Mouse (Mus musculus) midbrain, embryonic 14.5 days (tissue): ENCODE data around the gene Dnttip2. TPM values are rescaled to one million over a fixed set of nuclear protein-coding genes. Genes with fewer than 3 reads are reported as not detected.

ENCODE experiments used
- ATAC-seq: fragments of 200-750 bp; cut with Nextera tagmentation; 2 replicates; pipeline ENCODE4 v1.8.0; 2017; ENCODE audit warnings: moderate number of reproducible peaks, moderate library complexity; ENCODE audit not compliant: low FRiP score, low TSS enrichment
- DNase-seq: peaks from one replicate; pipeline ENCODE4 v3.0.0-alpha.2; 2015
- H3K27ac ChIP-seq: fragments of 300-500 bp; sonication (generic); replicated peaks from 2 replicates; pipeline ENCODE4 v1.5.1; 2014; ENCODE audit warnings: mild to moderate bottlenecking, low read depth, low read length, moderate library complexity
- H3K27me3 ChIP-seq: fragments of 300-500 bp; sonication (generic); 2 replicates; pipeline ENCODE4 v1.6.1; 2014; ENCODE audit warnings: low read length, control low read depth, mixed read lengths; ENCODE audit not compliant: control insufficient read depth, insufficient read depth
- H3K36me3 ChIP-seq: fragments of 300-500 bp; sonication (generic); 2 replicates; pipeline ENCODE4 v1.6.1; 2014; ENCODE audit warnings: low read length, control low read depth; ENCODE audit not compliant: control insufficient read depth, insufficient read depth
- H3K4me1 ChIP-seq: fragments of 300-500 bp; sonication (generic); 2 replicates; pipeline ENCODE4 v1.6.1; 2014; ENCODE audit warnings: mild to moderate bottlenecking, antibody characterized with exemption, low read length, control low read depth; ENCODE audit not compliant: control insufficient read depth, insufficient read depth
- H3K4me2 ChIP-seq: fragments of 300-500 bp; sonication (generic); 2 replicates; pipeline ENCODE4 v1.6.1; 2014; ENCODE audit warnings: mild to moderate bottlenecking, low read length, moderate library complexity
- H3K4me3 ChIP-seq: fragments of 300-500 bp; sonication (generic); replicated peaks from 2 replicates; pipeline ENCODE4 v1.5.1; 2014; ENCODE audit warnings: low read depth, low read length
- H3K9ac ChIP-seq: fragments of 300-500 bp; sonication (generic); replicated peaks from 2 replicates; pipeline ENCODE4 v1.6.1; 2014; ENCODE audit warnings: mild to moderate bottlenecking, low read length, moderate library complexity
- H3K9me3 ChIP-seq: fragments of 300-500 bp; sonication (generic); 2 replicates; pipeline ENCODE4 v1.6.1; 2016; ENCODE audit warnings: low read length, control low read depth, mixed read lengths; ENCODE audit not compliant: control insufficient read depth
- WGBS: fragments of 180-500 bp; shearing (Covaris S2); extraction: QIAGEN DNeasy Blood & Tissue Kit; methylation state at CpG from one replicate; pipeline ENCODE4 v1.1.7; 2014; 5-methylcytosine and 5-hydroxymethylcytosine counted together
- polyA plus RNA-seq: library from polyadenylated mRNA; unstranded; fragments of >200 nt; fragmentation: Nextera tagmentation; extraction: Ambion mirVana; gene quantifications from 2 replicates; pipeline ENCODE4 v1.2.1, GENCODE M21; 2014

The Dnttip2 gene
- polyA plus RNA-seq, 1 experiment from 2014 or later: 57.6 TPM

DNA sequence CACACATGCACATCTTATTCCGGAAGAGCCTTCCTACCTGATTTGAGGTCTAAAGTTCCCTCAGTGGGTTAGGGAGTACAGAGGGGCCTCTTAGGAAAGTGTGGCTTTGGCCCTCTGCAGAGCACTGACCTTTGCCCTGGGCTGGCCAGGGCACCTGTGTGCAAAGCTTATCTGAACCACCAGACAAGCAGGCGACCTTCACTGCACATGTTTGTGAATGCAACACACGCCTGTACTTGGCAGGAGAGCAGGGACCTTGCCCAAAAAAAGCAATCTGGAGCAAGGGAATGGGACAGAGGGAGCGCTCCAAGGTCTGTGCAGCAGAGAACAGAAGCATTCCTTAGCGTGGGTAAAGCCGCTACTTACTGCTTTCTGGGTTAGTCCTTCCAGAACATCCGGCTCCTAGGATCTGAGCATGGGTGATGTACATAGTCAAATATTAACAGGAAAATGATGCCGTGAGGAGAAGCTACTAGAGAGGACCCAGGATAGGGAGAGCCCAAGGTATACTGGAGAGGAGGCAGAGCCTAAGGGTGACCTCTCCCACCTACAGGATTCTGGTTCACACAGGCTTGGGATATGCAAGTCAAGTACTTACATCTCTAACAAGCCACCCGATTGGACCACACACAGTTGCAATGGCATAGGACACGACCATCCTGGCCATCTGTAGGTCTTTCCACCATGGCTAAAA, 38.9 kb downstream of the Dnttip2 start:
- Histone ChIP-seq H3K27ac (no peak overlapping the region), H3K9ac (no peak overlapping the region), H3K4me3 (no peak overlapping the region), H3K9me3 (no peaks in the 10 kb centered on the region), H3K4me2 (no peak overlapping the region), H3K27me3 (no peaks in the 10 kb centered on the region), H3K36me3 (no peaks in the 10 kb centered on the region), H3K4me1 (0 out of 2 replicates have a peak, but pooled peaks cover 6% of the 10 kb centered on the region)
- ATAC-seq (no peak), DNase-seq (no peak)
- WGBS: 78% methylated on average over 10 of the region's 10 CpGs

DNA sequence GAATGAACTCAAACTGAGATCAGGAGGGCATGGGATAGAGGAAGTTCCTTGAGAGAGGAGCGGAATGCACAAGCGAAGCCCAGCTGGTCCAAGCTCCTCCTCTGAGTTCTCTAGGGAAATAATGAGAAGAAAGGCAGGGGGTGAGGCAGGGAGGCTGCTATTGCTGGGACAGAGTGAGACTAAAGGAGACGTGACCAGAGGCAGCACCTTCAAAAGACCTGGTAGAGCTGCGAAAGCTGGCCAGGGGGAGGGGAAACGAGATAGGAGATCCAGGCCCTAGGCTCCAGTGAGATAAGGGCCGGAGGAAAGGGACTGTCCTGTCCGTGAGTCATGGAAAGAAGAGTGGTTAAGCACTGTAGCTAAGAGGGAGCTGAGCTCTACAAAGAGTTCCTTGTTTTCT, 39.7 kb downstream of the Dnttip2 start:
- Histone ChIP-seq H3K4me2 (no peak overlapping the region), H3K9me3 (no peaks in the 10 kb centered on the region), H3K9ac (no peak overlapping the region), H3K36me3 (no peaks in the 10 kb centered on the region), H3K27me3 (no peaks in the 10 kb centered on the region), H3K4me1 (0 out of 2 replicates have a peak, but pooled peaks cover 6% of the 10 kb centered on the region), H3K27ac (no peak overlapping the region), H3K4me3 (no peak overlapping the region)
- WGBS: 47% methylated on average over 7 of the region's 7 CpGs
- DNase-seq (no peak), ATAC-seq (no peak)

DNA sequence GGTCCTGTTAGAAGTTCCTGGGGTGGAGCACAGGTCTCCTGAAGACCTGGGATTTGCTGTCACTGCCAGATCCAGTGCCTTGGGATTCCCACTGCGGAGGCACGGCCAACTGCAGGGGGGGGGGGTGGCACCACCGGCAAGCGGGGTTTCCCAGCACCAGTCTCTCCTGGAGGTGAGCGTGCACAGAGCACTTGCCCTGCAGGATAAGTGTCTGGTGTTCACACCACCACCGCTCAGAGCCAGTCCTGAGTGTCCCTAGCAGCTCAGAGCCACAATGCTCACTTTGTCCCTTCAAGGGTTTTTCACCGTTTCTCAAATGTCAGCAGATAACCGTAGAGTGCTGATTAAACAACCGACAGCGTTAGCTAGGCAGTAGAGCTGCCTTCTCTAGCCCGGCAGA, 42.4 kb downstream of the Dnttip2 start:
- 12% methylated on average over 11 of the region's 11 CpGs for WGBS
- Histone ChIP-seq H3K9ac (peak overlapping the region; percentile 14; the same call in 1 of the 2 replicates), H3K4me3 (no peak overlapping the region), H3K9me3 (no peaks in the 10 kb centered on the region), H3K4me2 (peak overlapping the region; percentile 35; the same call in 1 of the 2 replicates), H3K27ac (no peak overlapping the region), H3K27me3 (no peaks in the 10 kb centered on the region), H3K36me3 (no peaks in the 10 kb centered on the region), H3K4me1 (0 out of 2 replicates have a peak, but pooled peaks cover 6% of the 10 kb centered on the region)
- DNase-seq (peak; percentile 46), ATAC-seq (no peak)

DNA sequence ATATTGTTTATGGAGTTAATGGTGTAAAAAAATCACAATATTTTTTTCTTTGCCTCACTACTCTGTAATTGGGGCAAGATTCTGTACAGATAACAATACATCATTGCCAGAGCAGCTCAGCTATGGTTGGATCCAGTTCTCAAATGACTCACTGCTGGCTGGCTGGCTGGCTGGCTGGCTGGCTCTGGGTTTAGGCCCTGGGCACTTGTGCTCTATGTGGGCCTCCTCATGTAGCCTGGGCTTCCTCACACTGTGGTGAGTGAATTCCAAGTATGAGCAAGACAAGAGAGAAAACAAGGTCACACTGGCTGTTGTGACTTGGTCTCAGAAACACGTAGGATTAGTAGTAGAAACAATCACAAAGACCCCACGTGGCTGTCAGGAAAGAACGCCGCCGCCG, 43.2 kb downstream of the Dnttip2 start:
- DNase-seq (no peak), ATAC-seq (no peak)
- no peaks in the 10 kb centered on the region for H3K27me3 ChIP-seq
- no peak overlapping the region for H3K4me3 ChIP-seq
- H3K36me3 ChIP-seq: no peaks in the 10 kb centered on the region
- no peak overlapping the region for H3K9ac ChIP-seq
- WGBS: 76% methylated on average over 6 of the region's 6 CpGs
- no peaks in the 10 kb centered on the region for H3K9me3 ChIP-seq
- H3K27ac ChIP-seq: no peak overlapping the region
- H3K4me2 ChIP-seq: no peak overlapping the region
- H3K4me1 ChIP-seq: 0 out of 2 replicates have a peak, but pooled peaks cover 6% of the 10 kb centered on the region

DNA sequence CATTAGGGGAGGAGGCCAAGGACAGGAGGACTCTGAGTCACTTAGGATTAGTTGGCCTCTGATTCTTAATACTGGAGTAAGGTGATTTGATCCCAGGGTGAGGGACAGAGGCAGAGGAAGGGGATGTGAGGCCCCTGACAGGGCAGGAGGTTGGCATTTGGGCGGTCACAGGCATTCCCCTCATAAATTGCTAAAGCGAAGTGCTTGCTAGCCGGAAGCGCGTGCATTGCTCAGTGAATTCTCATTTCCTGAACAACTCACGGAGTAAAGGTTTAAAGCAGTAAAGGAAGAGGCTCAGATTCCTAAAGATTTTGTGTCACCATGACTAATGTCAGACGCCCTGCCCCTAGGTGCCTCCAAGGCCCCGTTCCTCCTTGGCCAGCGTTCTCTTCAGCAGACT, 48.0 kb downstream of the Dnttip2 start:
- ATAC-seq (no peak), DNase-seq (no peak)
- Histone ChIP-seq H3K9ac (no peak overlapping the region), H3K27me3 (no peaks in the 10 kb centered on the region), H3K4me1 (no peaks in the 10 kb centered on the region), H3K9me3 (no peaks in the 10 kb centered on the region), H3K4me3 (no peak overlapping the region), H3K27ac (no peak overlapping the region), H3K4me2 (no peak overlapping the region), H3K36me3 (no peaks in the 10 kb centered on the region)
- 83% methylated on average over 9 of the region's 9 CpGs for WGBS

DNA sequence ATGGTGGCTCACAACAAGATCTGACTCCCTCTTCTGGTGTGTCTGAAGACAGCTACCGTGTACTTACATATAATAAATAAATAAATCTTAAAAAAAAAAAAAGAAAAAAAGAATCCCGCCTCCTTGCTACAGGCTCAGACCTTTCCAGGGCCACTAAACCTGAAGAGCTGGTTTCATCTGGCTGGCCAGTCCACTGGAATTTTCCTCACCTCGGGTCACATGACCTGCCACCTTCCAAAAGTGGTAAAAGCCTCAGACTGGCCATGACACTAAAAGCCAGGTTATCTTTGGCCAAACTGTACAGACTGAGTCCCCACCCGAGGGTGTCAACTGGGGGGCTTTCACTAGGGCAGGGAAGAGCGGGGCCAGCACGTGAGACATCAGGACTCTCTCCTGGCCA, 49.7 kb downstream of the Dnttip2 start:
- H3K27ac ChIP-seq: no peak overlapping the region
- no peaks in the 10 kb centered on the region for H3K4me1 ChIP-seq
- H3K4me2 ChIP-seq: no peak overlapping the region
- H3K36me3 ChIP-seq: no peaks in the 10 kb centered on the region
- no peak overlapping the region for H3K4me3 ChIP-seq
- DNase-seq (no peak), ATAC-seq (no peak)
- H3K9me3 ChIP-seq: no peaks in the 10 kb centered on the region
- no peak overlapping the region for H3K9ac ChIP-seq
- 90% methylated on average over 6 of the region's 6 CpGs for WGBS
- H3K27me3 ChIP-seq: no peaks in the 10 kb centered on the region

DNA sequence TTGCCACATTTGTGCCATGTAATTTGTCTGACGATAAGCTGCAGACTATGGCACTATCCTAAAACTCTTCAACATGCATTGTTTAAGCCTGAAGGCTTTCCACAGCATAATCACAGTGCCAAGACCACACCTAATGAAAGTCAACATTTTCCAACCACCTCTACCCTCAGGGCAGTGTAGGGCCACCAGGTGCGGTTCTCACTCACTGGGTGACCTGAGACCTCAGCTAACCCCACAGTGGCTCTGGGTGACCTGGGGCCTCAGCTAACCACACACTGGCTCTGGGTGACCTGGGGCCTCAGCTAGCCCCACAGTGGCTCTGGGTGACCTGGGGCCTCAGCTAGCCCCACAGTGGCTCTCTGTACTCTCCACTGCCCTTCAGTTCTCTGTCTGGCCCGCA, 50.3 kb downstream of the Dnttip2 start:
- 92% methylated on average over 3 of the region's 3 CpGs for WGBS
- Histone ChIP-seq H3K27me3 (no peaks in the 10 kb centered on the region), H3K27ac (no peak overlapping the region), H3K4me2 (no peak overlapping the region), H3K36me3 (no peaks in the 10 kb centered on the region), H3K4me1 (no peaks in the 10 kb centered on the region), H3K9me3 (no peaks in the 10 kb centered on the region), H3K4me3 (no peak overlapping the region), H3K9ac (no peak overlapping the region)
- ATAC-seq (no peak), DNase-seq (no peak)

DNA sequence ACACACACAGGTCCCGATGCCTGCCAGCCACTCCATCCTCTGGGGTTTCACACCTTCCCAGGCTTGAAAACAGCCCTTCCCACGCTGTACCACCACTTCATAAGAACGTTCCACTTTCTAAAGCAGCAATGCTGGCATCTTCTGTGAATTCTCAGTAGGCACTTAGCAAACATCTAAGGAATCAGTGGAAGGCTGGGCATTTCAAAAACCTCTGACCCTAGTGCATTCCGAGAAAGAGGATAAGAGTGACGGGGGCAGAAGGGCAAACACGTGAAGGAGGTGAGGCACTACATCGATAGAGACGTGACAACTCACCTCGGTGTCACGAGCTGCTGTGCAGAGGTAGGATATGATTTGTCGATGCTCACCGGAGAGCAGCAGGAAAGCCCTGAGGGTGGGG, 56.3 kb downstream of the Dnttip2 start:
- no peak overlapping the region for H3K4me2 ChIP-seq
- H3K9me3 ChIP-seq: no peaks in the 10 kb centered on the region
- H3K4me1 ChIP-seq: no peaks in the 10 kb centered on the region
- WGBS: 87% methylated on average over 12 of the region's 12 CpGs
- H3K27ac ChIP-seq: no peak overlapping the region
- ATAC-seq: no peak
- H3K4me3 ChIP-seq: no peak overlapping the region
- no peaks in the 10 kb centered on the region for H3K36me3 ChIP-seq
- no peak overlapping the region for H3K9ac ChIP-seq
- no peak for DNase-seq
- H3K27me3 ChIP-seq: no peaks in the 10 kb centered on the region

DNA sequence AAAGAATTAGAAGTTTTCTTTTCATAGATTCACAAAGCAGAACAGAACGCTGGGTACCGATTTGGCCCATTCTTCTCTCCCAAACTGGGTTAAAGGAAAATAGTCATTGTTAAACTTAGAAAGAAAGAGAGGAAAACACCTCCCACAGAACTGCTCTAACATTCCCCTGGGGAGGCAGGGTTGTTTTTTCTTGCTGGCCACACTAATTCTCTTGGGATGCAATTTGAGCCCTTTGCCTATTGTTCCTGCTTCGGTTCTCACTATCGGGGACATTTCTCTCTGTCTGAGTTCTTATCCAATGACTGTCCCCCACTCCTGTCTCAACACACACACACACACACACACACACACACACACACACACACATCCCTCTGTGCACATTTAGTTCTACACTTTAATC, 59.3 kb downstream of the Dnttip2 start:
- Histone ChIP-seq H3K9me3 (no peaks in the 10 kb centered on the region), H3K36me3 (no peaks in the 10 kb centered on the region), H3K9ac (no peak overlapping the region), H3K4me3 (no peak overlapping the region), H3K4me1 (no peaks in the 10 kb centered on the region), H3K27ac (no peak overlapping the region), H3K4me2 (no peak overlapping the region), H3K27me3 (no peaks in the 10 kb centered on the region)
- no peak for ATAC-seq
- 28% methylated on average over 4 of the region's 4 CpGs for WGBS
- no peak for DNase-seq
